Mouse (Mus musculus) midbrain, postnatal 0 days (tissue): ENCODE data around the gene Slc4a7. TPM values are rescaled to one million over a fixed set of nuclear protein-coding genes. Genes with fewer than 3 reads are reported as not detected.
"Not testable (repeated sequence)": the region's sequence is repeated elsewhere in the genome, so short reads cannot be mapped to it uniquely, and the experiment has no call there.

Experiments
- ATAC-seq: fragments of 200-750 bp; cut with Nextera tagmentation; 2 replicates; pipeline ENCODE4 v1.8.0; 2017; ENCODE audit warnings: moderate number of reproducible peaks, mild to moderate bottlenecking, moderate TSS enrichment, moderate library complexity; ENCODE audit not compliant: low FRiP score
- DNase-seq: peaks from one replicate; pipeline ENCODE4 v3.0.0-alpha.2; 2015; ENCODE audit warnings: low spot score
- H3K27ac ChIP-seq: fragments of 300-500 bp; sonication (generic); 2 replicates; pipeline ENCODE4 v1.5.1; 2014; ENCODE audit warnings: low read depth, mild to moderate bottlenecking, low read length, mixed read lengths
- H3K27me3 ChIP-seq: fragments of 300-500 bp; sonication (generic); 2 replicates; pipeline ENCODE4 v1.6.1; 2014; ENCODE audit warnings: low read length, control low read depth, mixed read lengths; ENCODE audit not compliant: insufficient read depth
- H3K36me3 ChIP-seq: fragments of 300-500 bp; sonication (generic); 2 replicates; pipeline ENCODE4 v1.6.1; 2014; ENCODE audit warnings: low read length, control low read depth, mixed read lengths; ENCODE audit not compliant: insufficient read depth
- H3K4me1 ChIP-seq: fragments of 300-500 bp; sonication (generic); 2 replicates; pipeline ENCODE4 v1.6.1; 2014; ENCODE audit warnings: mild to moderate bottlenecking, control low read depth, antibody characterized with exemption, low read length, mixed read lengths; ENCODE audit not compliant: insufficient read depth
- H3K4me2 ChIP-seq: fragments of 300-500 bp; sonication (generic); 2 replicates; pipeline ENCODE4 v1.6.1; 2014; ENCODE audit warnings: low read depth, mild to moderate bottlenecking, low read length, mixed read lengths; ENCODE audit not compliant: poor library complexity, severe bottlenecking
- H3K4me3 ChIP-seq: fragments of 300-500 bp; sonication (generic); 2 replicates; pipeline ENCODE4 v1.5.1; 2014; ENCODE audit warnings: low read depth, mild to moderate bottlenecking, low read length, moderate library complexity
- H3K9ac ChIP-seq: fragments of 300-500 bp; sonication (generic); replicated peaks from 2 replicates; pipeline ENCODE4 v1.6.1; 2014; ENCODE audit warnings: mild to moderate bottlenecking, low read length, moderate library complexity, mixed read lengths; ENCODE audit not compliant: poor library complexity, severe bottlenecking
- H3K9me3 ChIP-seq: fragments of 300-500 bp; sonication (generic); 2 replicates; pipeline ENCODE4 v1.6.1; 2016; ENCODE audit warnings: low read length, control low read depth
- CTCF ChIP-seq: IDR thresholded peaks from 2 replicates; pipeline ENCODE4 v1.5.1; 2016; ENCODE audit warnings: antibody characterized with exemption, mild to moderate bottlenecking
- WGBS: fragments of 180-500 bp; shearing (Covaris S2); extraction: QIAGEN DNeasy Blood & Tissue Kit; methylation state at CpG from one replicate; pipeline ENCODE4 v1.1.7; 2014; 5-methylcytosine and 5-hydroxymethylcytosine counted together
- polyA plus RNA-seq: library from polyadenylated mRNA; unstranded; fragments of >200 nt; fragmentation: Nextera tagmentation; extraction: Ambion mirVana; gene quantifications from 2 replicates; pipeline ENCODE4 v1.2.1, GENCODE M21; 2015
- total RNA-seq: library from RNA; depleted of rRNA; stranded (reverse); fragments of >200 nt; gene quantifications from 2 replicates; pipeline ENCODE4 v1.2.3, GENCODE M21; 2014

Gene Slc4a7
- total and polyA plus RNA-seq, 2 experiments from 2014 or later: 20.7 to 48.0 TPM

DNA sequence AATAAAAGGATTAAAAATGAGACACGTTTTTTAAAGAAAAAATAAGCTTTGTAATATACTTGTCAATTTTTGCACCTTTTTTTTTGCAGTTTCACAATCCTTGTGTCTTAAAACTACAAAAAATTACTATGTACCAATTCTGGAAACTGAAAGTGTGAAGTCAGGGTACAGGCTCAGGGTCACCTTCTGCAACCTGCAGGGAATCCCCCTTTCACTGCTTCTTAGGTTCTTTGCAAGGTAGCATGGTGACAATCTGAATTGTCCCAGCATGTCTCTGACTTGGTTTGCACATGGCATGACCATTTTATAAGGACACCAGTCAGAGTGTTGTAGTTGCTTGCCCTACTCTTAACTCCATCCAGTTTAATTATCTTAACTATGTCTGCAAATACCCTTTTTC lies 82.1 kb downstream of the Slc4a7 start:
- H3K4me2 ChIP-seq: no peak overlapping the region
- H3K9me3 ChIP-seq: no peaks in the 10 kb centered on the region
- no peak overlapping the region for H3K27ac ChIP-seq
- no peak for TF ChIP-seq CTCF
- H3K9ac ChIP-seq: no peak overlapping the region
- no peaks in the 10 kb centered on the region for H3K4me1 ChIP-seq
- WGBS: 92% methylated on average over 1 of the region's 1 CpGs
- no peak overlapping the region for H3K4me3 ChIP-seq
- no peaks in the 10 kb centered on the region for H3K27me3 ChIP-seq
- no peaks in the 10 kb centered on the region; the same call in 1 of the 2 replicates for H3K36me3 ChIP-seq
- no peak for ATAC-seq
- no peak for DNase-seq

DNA sequence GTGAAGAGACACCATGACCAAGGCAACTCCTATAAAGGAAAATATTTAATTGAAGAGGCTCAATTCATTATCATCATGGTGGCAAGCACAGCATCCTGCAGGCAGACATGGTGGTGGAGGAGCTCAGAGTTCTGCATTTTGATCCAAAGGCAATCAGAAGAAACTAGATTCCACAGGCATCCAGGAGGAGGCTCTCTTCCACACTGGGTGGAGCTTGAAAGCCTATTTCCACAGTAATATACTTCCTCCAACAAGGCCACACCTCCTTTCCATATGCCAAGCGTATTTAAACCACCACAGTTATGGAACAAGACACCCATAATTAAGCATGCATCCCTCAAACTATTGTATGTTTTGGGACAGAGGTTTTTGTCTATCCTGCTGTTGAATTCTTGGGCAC lies 84.9 kb downstream of the Slc4a7 start:
- ATAC-seq: no peak
- Histone ChIP-seq H3K27me3 (no peaks in the 10 kb centered on the region), H3K27ac (no peak overlapping the region), H3K4me2 (no peak overlapping the region), H3K4me3 (no peak overlapping the region), H3K9me3 (no peaks in the 10 kb centered on the region), H3K36me3 (no peaks in the 10 kb centered on the region; the same call in 1 of the 2 replicates), H3K4me1 (no peaks in the 10 kb centered on the region), H3K9ac (no peak overlapping the region)
- no peak for TF ChIP-seq CTCF
- DNase-seq: no peak
- 97% methylated on average over 1 of the region's 1 CpGs for WGBS

- Histone ChIP-seq H3K36me3 (no peaks in the 10 kb centered on the region), H3K4me2 (no peak overlapping the region), H3K9me3 (no peaks in the 10 kb centered on the region), H3K4me3 (no peak overlapping the region), H3K9ac (no peak overlapping the region), H3K27me3 (no peaks in the 10 kb centered on the region), H3K4me1 (no peaks in the 10 kb centered on the region), H3K27ac (no peak overlapping the region)
- DNase-seq (no peak), ATAC-seq (no peak)
- TF ChIP-seq CTCF: no peak
- WGBS: 76% methylated on average over 4 of the region's 4 CpGs
Measured at GRCm38 (mm10) chr14:14789840-14790470, 87.9 kb downstream of the Slc4a7 start.

- no peak for DNase-seq
- no peaks in the 10 kb centered on the region for H3K27me3 ChIP-seq
- no peaks in the 10 kb centered on the region for H3K4me1 ChIP-seq
- H3K9me3 ChIP-seq: no peaks in the 10 kb centered on the region
- 93% methylated on average over 5 of the region's 5 CpGs for WGBS
- no peak overlapping the region for H3K4me2 ChIP-seq
- ATAC-seq: no peak
- TF ChIP-seq CTCF: no peak
- no peak overlapping the region for H3K9ac ChIP-seq
- H3K27ac ChIP-seq: no peak overlapping the region
- H3K4me3 ChIP-seq: no peak overlapping the region
- H3K36me3 ChIP-seq: peaks cover 3% of the 10 kb centered on the region; the same call in 1 of the 2 replicates
Measured at GRCm38 (mm10) chr14:14799861-14800260, 97.8 kb downstream of the Slc4a7 start.

DNA sequence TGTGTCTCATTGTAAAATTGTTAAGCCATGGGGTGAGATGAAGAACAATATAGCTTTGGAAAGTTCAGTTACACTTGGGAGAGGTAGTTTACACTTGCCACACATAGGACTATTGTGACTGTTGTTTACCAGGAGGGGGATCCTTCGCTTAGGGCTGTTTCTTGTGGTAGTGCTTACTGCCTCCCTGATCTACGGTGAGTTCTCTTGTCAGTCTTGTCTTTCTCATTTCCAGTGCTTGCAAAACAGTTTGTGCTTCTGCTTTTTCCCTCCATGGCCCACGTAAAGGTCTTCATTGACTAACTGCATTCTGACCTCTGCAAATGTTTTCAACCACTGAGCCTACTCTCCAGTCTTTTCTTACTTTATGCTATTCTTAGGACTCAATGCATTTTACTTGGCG lies 98.3 kb downstream of the Slc4a7 start:
- Histone ChIP-seq H3K4me1 (no peaks in the 10 kb centered on the region), H3K27ac (no peak overlapping the region), H3K4me2 (no peak overlapping the region), H3K9me3 (no peaks in the 10 kb centered on the region), H3K9ac (no peak overlapping the region), H3K36me3 (peaks cover 3% of the 10 kb centered on the region; the same call in 1 of the 2 replicates), H3K27me3 (no peaks in the 10 kb centered on the region), H3K4me3 (no peak overlapping the region)
- ATAC-seq (no peak), DNase-seq (no peak)
- 93% methylated on average over 4 of the region's 4 CpGs for WGBS
- TF ChIP-seq CTCF: no peak

GRCm38 (mm10) chr14:14800810-14801209 lies 98.7 kb downstream of the Slc4a7 start:
- no peak overlapping the region for H3K4me3 ChIP-seq
- no peak for ATAC-seq
- H3K9ac ChIP-seq: no peak overlapping the region

GRCm38 (mm10) chr14:14803115-14803514 lies 101.0 kb downstream of the Slc4a7 start, which contains the start of gene Nek10:
TSS of gene Nek10 (plus strand) at chr14:14803415.
- H3K4me3 ChIP-seq: peak within 1 kb of the TSS; percentile 29
- 40% methylated on average over 1 of the region's 2 CpGs for WGBS
- 0 out of 2 replicates have a peak within 1 kb of the TSS, but pooled peaks have one; percentile 24 for H3K9ac ChIP-seq
- H3K9me3 ChIP-seq, H3K4me1 ChIP-seq, H3K36me3 ChIP-seq, ATAC-seq, DNase-seq, H3K27me3 ChIP-seq: not testable (repeated sequence)
- H3K4me2 ChIP-seq: peak within 1 kb of the TSS; percentile 39
- H3K27ac ChIP-seq: 0 out of 2 replicates have a peak within 1 kb of the TSS, but pooled peaks have one; percentile 32

More at GRCm38 (mm10) chr14:14800810-14801209, 98.7 kb downstream of the Slc4a7 start:
- WGBS: 97% methylated on average over 3 of the region's 3 CpGs
- no peak for TF ChIP-seq CTCF
- Histone ChIP-seq H3K27ac (no peak overlapping the region), H3K27me3 (no peaks in the 10 kb centered on the region), H3K4me2 (no peak overlapping the region), H3K4me1 (no peaks in the 10 kb centered on the region), H3K36me3 (peaks cover 3% of the 10 kb centered on the region; the same call in 1 of the 2 replicates), H3K9me3 (no peaks in the 10 kb centered on the region)
- DNase-seq: no peak
